Mouse (Mus musculus) lung, embryonic 15.5 days (tissue): ENCODE data around the gene Palm3. TPM values are rescaled to one million over a fixed set of nuclear protein-coding genes. Genes with fewer than 3 reads are reported as not detected.

ENCODE experiments used
- ATAC-seq: fragments of 200-750 bp; cut with Nextera tagmentation; 2 replicates; pipeline ENCODE4 v1.8.0; 2017; ENCODE audit warnings: moderate number of reproducible peaks, borderline replicate concordance; ENCODE audit not compliant: low FRiP score, low TSS enrichment; ENCODE audit errors: extremely low read depth
- H3K27ac ChIP-seq: fragments of 300-500 bp; sonication (generic); 2 replicates; pipeline ENCODE4 v1.5.1; 2015; ENCODE audit warnings: moderate library complexity, mild to moderate bottlenecking, inconsistent platforms
- H3K27me3 ChIP-seq: fragments of 300-500 bp; sonication (generic); 2 replicates; pipeline ENCODE4 v1.6.1; 2015; ENCODE audit warnings: inconsistent platforms
- H3K36me3 ChIP-seq: fragments of 300-500 bp; sonication (generic); 2 replicates; pipeline ENCODE4 v1.6.1; 2015; ENCODE audit warnings: inconsistent platforms
- H3K4me1 ChIP-seq: fragments of 300-500 bp; sonication (generic); 2 replicates; pipeline ENCODE4 v1.6.1; 2015; ENCODE audit warnings: inconsistent platforms
- H3K4me2 ChIP-seq: fragments of 300-500 bp; sonication (generic); 2 replicates; pipeline ENCODE4 v1.6.1; 2015; ENCODE audit warnings: inconsistent platforms, mild to moderate bottlenecking, moderate library complexity
- H3K4me3 ChIP-seq: fragments of 300-500 bp; sonication (generic); 2 replicates; pipeline ENCODE4 v1.5.1; 2015; ENCODE audit warnings: mild to moderate bottlenecking, inconsistent platforms
- H3K9ac ChIP-seq: fragments of 300-500 bp; sonication (generic); 2 replicates; pipeline ENCODE4 v1.6.1; 2015; ENCODE audit warnings: inconsistent platforms
- H3K9me3 ChIP-seq: fragments of 300-500 bp; sonication (generic); 2 replicates; pipeline ENCODE4 v1.6.1; 2016; ENCODE audit warnings: inconsistent platforms
- WGBS: fragments of 180-500 bp; shearing (Covaris S2); methylation state at CpG from one replicate; pipeline ENCODE4 v1.1.7; 2015; 5-methylcytosine and 5-hydroxymethylcytosine counted together
- polyA plus RNA-seq: library from polyadenylated mRNA; unstranded; fragments of >200 nt; fragmentation: Nextera tagmentation; extraction: Ambion mirVana; gene quantifications from 2 replicates; pipeline ENCODE4 v1.2.1, GENCODE M21; 2015

The Palm3 gene
- polyA plus RNA-seq, 1 experiment from 2014 or later = 6.7 TPM

DNA sequence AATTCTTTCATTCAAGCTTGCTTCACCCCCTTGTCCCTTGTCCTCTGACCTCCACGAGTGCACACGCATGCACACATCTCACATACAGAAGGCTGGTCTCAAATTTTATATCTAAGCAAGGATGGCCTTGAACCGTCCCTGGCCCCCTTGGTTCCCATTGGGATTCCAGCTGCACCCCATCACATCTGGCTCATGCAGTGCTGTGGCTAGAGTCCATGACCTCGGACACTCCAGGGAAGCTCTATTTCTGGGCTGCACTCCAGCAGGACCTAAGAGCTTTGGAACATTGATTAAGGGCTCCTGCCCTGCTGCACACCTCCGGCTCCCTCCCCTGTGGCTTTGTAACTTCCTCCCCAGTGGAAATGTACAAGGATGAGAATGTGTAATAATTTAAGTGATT lies 16.7 kb downstream of the Palm3 start:
- no peak for ATAC-seq
- WGBS = 56% methylated on average over 5 of the region's 5 CpGs

DNA sequence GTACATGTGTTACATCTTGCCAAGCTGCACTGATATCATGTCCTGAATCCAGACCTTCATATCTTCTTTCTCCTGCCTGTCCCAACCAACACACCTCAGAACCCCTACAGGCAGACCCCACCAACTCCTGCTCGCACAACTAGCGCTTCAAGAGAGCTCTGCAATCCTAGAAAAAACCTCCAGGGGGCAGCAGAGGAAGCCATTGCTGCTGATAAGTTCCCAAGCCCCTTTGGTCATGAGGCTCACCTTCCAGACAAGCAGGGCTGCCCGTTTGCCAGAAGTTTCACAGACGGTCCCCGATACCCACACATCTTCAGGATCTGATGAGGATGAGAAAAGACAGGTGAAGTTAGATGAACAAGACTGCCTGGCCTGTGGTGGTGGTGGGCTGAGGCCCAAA lies 17.8 kb downstream of the Palm3 start:
- Histone ChIP-seq H3K27me3 (peaks cover 33% of the 10 kb centered on the region), H3K36me3 (no peaks in the 10 kb centered on the region), H3K27ac (no peak overlapping the region), H3K9ac (no peak overlapping the region), H3K4me2 (no peak overlapping the region), H3K4me3 (no peak overlapping the region), H3K9me3 (no peaks in the 10 kb centered on the region), H3K4me1 (peaks cover 10% of the 10 kb centered on the region)
- peak; percentile 4; the same call in 1 of the 2 replicates for ATAC-seq
- 3% methylated on average over 5 of the region's 5 CpGs for WGBS

More for the DNA sequence above, 16.7 kb downstream of the Palm3 start:
- Histone ChIP-seq H3K36me3 (no peaks in the 10 kb centered on the region), H3K4me1 (peaks cover 10% of the 10 kb centered on the region), H3K27me3 (peaks cover 22% of the 10 kb centered on the region), H3K4me2 (no peak overlapping the region), H3K27ac (no peak overlapping the region), H3K9ac (no peak overlapping the region), H3K9me3 (no peaks in the 10 kb centered on the region), H3K4me3 (no peak overlapping the region)

DNA sequence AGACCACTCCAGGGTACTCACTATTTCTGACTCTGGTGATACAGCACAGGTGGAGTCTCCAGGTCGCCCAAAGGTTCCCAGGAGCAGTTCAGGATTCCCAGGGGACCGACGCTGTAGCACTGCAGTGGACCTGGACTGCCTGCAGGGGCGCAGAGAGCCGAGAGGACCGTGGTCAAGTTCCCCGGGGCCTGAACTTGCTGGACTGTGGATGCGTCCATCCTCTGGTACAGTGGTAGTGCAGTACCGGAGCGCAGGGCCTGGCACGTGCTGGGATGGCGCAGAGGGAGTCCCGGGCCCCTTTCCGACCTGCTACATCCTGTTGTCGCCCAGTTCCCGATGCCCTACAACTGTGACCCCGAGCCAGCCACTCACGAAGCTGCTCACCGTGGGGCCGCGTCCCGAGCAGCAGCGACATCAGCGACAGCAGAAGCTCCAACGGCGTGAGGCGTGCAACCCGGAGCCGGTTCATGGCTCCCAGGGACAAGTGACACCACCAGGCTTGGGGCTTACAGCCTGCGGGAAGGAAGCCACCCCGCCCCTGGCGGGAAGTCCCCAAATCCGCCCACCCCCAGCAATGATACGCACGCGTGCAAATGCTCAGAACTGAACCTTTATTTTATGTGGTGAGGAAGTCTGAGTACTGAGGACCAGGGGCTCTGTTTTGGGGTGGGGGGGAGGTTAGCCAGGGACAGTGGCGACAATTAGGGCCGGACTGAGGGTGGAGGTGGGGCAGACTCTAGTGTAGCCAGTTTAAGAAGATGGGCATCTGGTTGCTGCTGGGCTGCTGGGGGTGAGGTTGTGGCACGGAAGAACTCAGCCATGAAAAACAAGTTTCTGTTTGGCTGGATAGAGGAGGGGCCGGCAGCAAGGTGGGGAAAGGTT lies 21.0 kb downstream of the Palm3 start, which contains the start of gene Il27ra:
Il27ra (minus strand) TSS at position 524 of the 882 bp plus-strand sequence.
- peaks cover 10% of the 10 kb centered on the region for H3K4me1 ChIP-seq
- H3K9me3 ChIP-seq = no peaks in the 10 kb centered on the region; the same call in 1 of the 2 replicates
- H3K9ac ChIP-seq = peak within 1 kb of the TSS; percentile 33
- H3K27me3 ChIP-seq = peaks cover 53% of the 10 kb centered on the region
- peak within 1 kb of the TSS; percentile 39 for H3K4me3 ChIP-seq
- no peaks in the 10 kb centered on the region for H3K36me3 ChIP-seq
- H3K4me2 ChIP-seq = peak within 1 kb of the TSS; percentile 76
- 4% methylated on average over 40 of the region's 40 CpGs for WGBS
- no peak within 1 kb of the TSS for H3K27ac ChIP-seq
- ATAC-seq = peak; percentile 58; the same call in 1 of the 2 replicates

DNA sequence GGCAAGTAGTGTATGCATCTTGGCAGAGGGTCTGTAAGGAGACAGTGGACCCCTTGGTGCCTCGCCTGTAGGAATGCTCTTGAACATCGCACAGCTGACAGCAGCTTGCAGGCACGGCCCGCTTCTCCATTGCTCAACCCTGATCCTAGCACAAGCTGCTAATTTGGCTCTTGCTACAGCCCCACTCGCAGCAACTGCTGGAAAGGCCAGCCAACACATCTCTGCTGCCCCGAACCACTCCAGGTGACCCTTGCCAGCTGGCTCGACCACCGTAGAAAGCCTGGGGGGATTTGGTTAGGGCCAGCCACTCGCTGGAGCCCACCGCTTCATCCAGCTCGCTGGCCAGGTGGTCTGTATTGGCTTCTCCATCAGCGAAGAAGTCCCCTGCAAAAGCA lies 21.7 kb downstream of the Palm3 start:
- WGBS = 30% methylated on average over 12 of the region's 12 CpGs
- ATAC-seq = no peak; the same call in 1 of the 2 replicates
- H3K9ac ChIP-seq = no peak overlapping the region
- no peaks in the 10 kb centered on the region; the same call in 1 of the 2 replicates for H3K9me3 ChIP-seq
- H3K27me3 ChIP-seq = peaks cover 53% of the 10 kb centered on the region
- peak overlapping the region; percentile 39; the same call in 1 of the 2 replicates for H3K4me3 ChIP-seq
- H3K4me1 ChIP-seq = peaks cover 10% of the 10 kb centered on the region
- H3K27ac ChIP-seq = no peak overlapping the region
- H3K4me2 ChIP-seq = peak overlapping the region; percentile 76
- no peaks in the 10 kb centered on the region for H3K36me3 ChIP-seq

DNA sequence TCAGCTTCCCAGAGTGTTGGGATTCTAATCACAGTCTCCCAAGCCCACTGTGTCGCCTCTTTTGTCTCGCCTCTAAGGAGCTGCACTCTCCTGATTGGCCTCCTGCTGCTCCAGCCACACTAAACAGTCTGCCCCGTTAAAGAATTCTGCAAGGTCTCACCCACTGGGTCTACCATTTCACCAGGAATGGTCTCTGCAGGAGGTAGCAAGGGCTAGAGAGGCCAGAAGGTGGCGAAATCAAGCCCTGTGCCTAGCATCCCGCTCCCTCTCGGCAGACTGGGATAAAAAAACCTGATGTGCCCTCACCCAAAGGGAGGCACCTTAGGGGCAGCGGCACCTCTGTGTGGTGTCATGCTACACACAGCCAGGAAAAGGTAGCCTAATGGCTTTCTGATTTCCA lies 22.8 kb downstream of the Palm3 start:
- 7% methylated on average over 7 of the region's 7 CpGs for WGBS
- Histone ChIP-seq H3K36me3 (no peaks in the 10 kb centered on the region), H3K9me3 (no peaks in the 10 kb centered on the region; the same call in 1 of the 2 replicates), H3K27me3 (peaks cover 53% of the 10 kb centered on the region), H3K4me3 (no peak overlapping the region), H3K4me1 (peaks cover 10% of the 10 kb centered on the region), H3K9ac (no peak overlapping the region), H3K4me2 (no peak overlapping the region), H3K27ac (no peak overlapping the region)
- ATAC-seq = no peak

DNA sequence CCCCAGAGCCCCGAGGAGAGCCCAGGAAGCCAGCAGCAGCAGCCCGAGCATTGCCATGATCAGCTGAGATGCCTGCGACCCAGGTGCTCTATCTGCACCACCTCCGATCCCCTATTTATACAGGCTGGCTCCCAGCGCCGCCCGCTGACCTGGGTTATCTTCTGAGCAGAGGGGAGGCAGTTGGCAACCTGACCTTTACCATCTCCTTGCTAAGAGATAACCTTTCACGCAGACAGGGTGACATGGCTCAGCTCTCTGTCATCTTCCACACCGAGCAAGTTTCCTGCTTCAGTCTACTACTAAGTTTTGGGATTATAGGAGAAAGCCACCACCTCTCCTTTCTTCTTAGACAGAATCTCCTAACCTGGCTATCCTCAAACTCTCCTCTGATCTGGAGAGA lies 23.6 kb downstream of the Palm3 start, which contains the start of gene Rln3:
Rln3 (minus strand) TSS at position 101 of the 400 bp plus-strand sequence.
- H3K4me2 ChIP-seq = 0 out of 2 replicates have a peak within 1 kb of the TSS, but pooled peaks have one; percentile 16
- H3K9me3 ChIP-seq = no peaks in the 10 kb centered on the region; the same call in 1 of the 2 replicates
- no peaks in the 10 kb centered on the region for H3K36me3 ChIP-seq
- no peak within 1 kb of the TSS for H3K4me3 ChIP-seq
- no peak for ATAC-seq
- WGBS = 5% methylated on average over 9 of the region's 9 CpGs
- H3K9ac ChIP-seq = no peak within 1 kb of the TSS
- H3K4me1 ChIP-seq = peaks cover 10% of the 10 kb centered on the region
- peaks cover 53% of the 10 kb centered on the region for H3K27me3 ChIP-seq
- no peak within 1 kb of the TSS for H3K27ac ChIP-seq

DNA sequence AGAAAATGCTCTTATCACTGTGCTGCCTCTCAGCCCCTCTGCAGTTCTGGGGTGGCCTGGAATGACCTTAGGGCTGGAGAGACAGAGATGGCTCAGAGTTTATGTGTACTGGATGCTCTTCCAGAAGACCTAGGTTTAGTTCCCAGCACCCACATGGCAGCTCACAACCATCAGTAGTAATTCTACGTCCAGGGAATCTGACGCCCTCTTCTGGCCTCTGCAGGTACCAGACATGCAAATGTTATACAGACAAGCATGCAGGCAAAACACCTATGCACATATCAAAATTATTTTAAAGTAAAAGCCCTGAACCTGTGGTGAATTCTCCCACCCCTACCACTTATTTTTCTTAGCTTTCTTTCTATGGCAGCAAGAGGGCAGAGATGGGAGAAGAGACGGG lies 25.2 kb downstream of the Palm3 start:
- no peak overlapping the region for H3K4me2 ChIP-seq
- ATAC-seq = no peak

DNA sequence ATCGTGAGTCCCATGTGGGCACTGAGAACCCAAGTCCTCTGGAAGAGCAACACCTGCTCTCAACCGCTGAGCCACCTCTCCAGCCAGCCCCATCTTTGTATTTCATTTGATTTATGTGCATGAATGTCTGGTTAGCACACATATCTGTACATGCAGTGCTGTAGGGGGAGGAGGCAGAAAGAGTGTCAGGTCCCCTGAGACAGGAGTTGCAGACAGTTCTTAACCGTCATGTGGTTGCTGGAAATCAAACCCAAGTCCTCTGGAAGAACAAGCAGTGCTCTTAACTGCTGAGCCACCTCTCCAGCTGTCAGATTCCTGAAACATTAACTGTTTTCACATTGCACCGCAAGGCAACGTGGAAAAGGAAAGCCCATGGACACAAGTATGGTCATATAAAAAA lies 26.9 kb downstream of the Palm3 start:
- Histone ChIP-seq H3K27me3 (peaks cover 29% of the 10 kb centered on the region), H3K4me1 (peaks cover 8% of the 10 kb centered on the region), H3K9ac (no peak overlapping the region), H3K36me3 (no peaks in the 10 kb centered on the region), H3K9me3 (no peaks in the 10 kb centered on the region; the same call in 1 of the 2 replicates), H3K4me2 (no peak overlapping the region), H3K27ac (no peak overlapping the region), H3K4me3 (no peak overlapping the region)
- ATAC-seq = no peak
- WGBS = 57% methylated on average over 5 of the region's 5 CpGs

More for the DNA sequence above, 25.2 kb downstream of the Palm3 start:
- H3K9me3 ChIP-seq = no peaks in the 10 kb centered on the region; the same call in 1 of the 2 replicates
- H3K9ac ChIP-seq = no peak overlapping the region
- WGBS = 73% methylated on average over 3 of the region's 3 CpGs
- H3K36me3 ChIP-seq = no peaks in the 10 kb centered on the region
- peaks cover 45% of the 10 kb centered on the region for H3K27me3 ChIP-seq
- H3K27ac ChIP-seq = no peak overlapping the region
- no peak overlapping the region for H3K4me3 ChIP-seq
- peaks cover 10% of the 10 kb centered on the region for H3K4me1 ChIP-seq

- 17% methylated on average over 3 of the region's 3 CpGs for WGBS
- H3K4me3 ChIP-seq = no peak overlapping the region
- H3K9ac ChIP-seq = no peak overlapping the region
- no peaks in the 10 kb centered on the region for H3K27me3 ChIP-seq
- no peaks in the 10 kb centered on the region for H3K9me3 ChIP-seq
- no peaks in the 10 kb centered on the region for H3K36me3 ChIP-seq
- H3K4me1 ChIP-seq = peaks cover 8% of the 10 kb centered on the region
- H3K27ac ChIP-seq = no peak overlapping the region
- H3K4me2 ChIP-seq = no peak overlapping the region
- peak; percentile 59; the same call in 1 of the 2 replicates for ATAC-seq
These were observed 31.5 kb downstream of the Palm3 start for GRCm38 (mm10) chr8:84052746-84053145.

GRCm38 (mm10) chr8:84053229-84053628 lies 32.0 kb downstream of the Palm3 start:
- Histone ChIP-seq H3K4me1 (peaks cover 8% of the 10 kb centered on the region), H3K27me3 (no peaks in the 10 kb centered on the region), H3K9ac (no peak overlapping the region), H3K4me3 (no peak overlapping the region), H3K36me3 (no peaks in the 10 kb centered on the region), H3K27ac (no peak overlapping the region), H3K4me2 (no peak overlapping the region), H3K9me3 (no peaks in the 10 kb centered on the region)
- WGBS = 93% methylated on average over 5 of the region's 5 CpGs
- no peak for ATAC-seq

DNA sequence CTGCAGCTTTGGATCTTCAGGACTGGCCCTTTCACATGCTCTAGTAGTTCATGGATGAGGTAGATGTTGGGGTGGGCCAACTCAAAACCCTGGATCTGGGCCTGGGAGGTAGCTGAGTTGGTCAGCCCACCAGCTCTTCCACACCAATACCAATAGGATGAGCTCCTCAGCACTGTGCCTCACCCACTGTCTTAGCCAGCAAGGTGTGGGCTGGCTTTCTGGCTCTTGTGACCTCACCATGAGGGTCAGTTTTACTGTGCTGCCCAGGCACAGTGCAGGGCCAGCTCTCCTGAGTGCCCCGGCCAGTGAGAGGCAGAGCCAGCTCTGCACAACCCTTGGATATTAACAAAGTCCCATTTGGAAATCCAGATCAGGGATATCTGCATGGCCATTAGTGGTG lies 36.6 kb downstream of the Palm3 start:
- Histone ChIP-seq H3K27ac (no peak overlapping the region), H3K9me3 (no peaks in the 10 kb centered on the region), H3K36me3 (no peaks in the 10 kb centered on the region), H3K4me1 (peaks cover 2% of the 10 kb centered on the region), H3K4me2 (no peak overlapping the region), H3K27me3 (no peaks in the 10 kb centered on the region), H3K4me3 (no peak overlapping the region), H3K9ac (no peak overlapping the region)
- no peak for ATAC-seq
- WGBS = 86% methylated on average over 1 of the region's 1 CpGs

GRCm38 (mm10) chr8:84059226-84059625 lies 38.0 kb downstream of the Palm3 start:
- 88% methylated on average over 2 of the region's 2 CpGs for WGBS
- no peak overlapping the region for H3K4me2 ChIP-seq
- no peak overlapping the region for H3K27ac ChIP-seq
- H3K4me1 ChIP-seq = no peaks in the 10 kb centered on the region
- ATAC-seq = no peak
- H3K9me3 ChIP-seq = no peaks in the 10 kb centered on the region
- H3K4me3 ChIP-seq = no peak overlapping the region
- no peak overlapping the region for H3K9ac ChIP-seq
- no peaks in the 10 kb centered on the region for H3K36me3 ChIP-seq
- H3K27me3 ChIP-seq = no peaks in the 10 kb centered on the region
